Mouse (Mus musculus): ENCODE measurements around the gene Anapc2.
A peak's percentile ranks its signal among the peaks of the same experiment; 100 is the strongest.
"Not testable (repeated sequence)": the region's sequence is repeated elsewhere in the genome, so short reads cannot be mapped to it uniquely, and the experiment has no call there.

The Anapc2 gene

GRCm38 (mm10) chr2:25240723-25241437, 31.4 kb upstream of the Anapc2 start:
- peak; percentile 98 for DNase-seq (ENCODE audit: low read depth, low spot score)

GRCm38 (mm10) chr2:25241438-25241775, 30.9 kb upstream of the Anapc2 start:
- DNase-seq (ENCODE audit: low read depth, low spot score), result peak; percentile 74

- DNase-seq (ENCODE audit: low read depth, low spot score), result peak; percentile 52
Observed at GRCm38 (mm10) chr2:25242101-25242506, 30.2 kb upstream of the Anapc2 start, which contains the start of the genes Rnf208 and Cysrt1. Gene Rnf208 (plus strand): TSS chr2:25242255. Gene Cysrt1 (minus strand): TSS chr2:25242452.

GRCm38 (mm10) chr2:25243342-25243741, 28.9 kb upstream of the Anapc2 start:
- DNase-seq (ENCODE audit: low read depth, low spot score), result no peak

- no peak for DNase-seq (ENCODE audit: low read depth, low spot score)
Observed at GRCm38 (mm10) chr2:25244144-25244543, 28.1 kb upstream of the Anapc2 start.

- no peak for DNase-seq (ENCODE audit: low read depth, low spot score)
Observed at GRCm38 (mm10) chr2:25246183-25247072, 25.9 kb upstream of the Anapc2 start, which contains the start of gene AL732309.1. Gene AL732309.1 (minus strand): TSS chr2:25246863.

- peak; percentile 59 for DNase-seq (ENCODE audit: low read depth, low spot score)
Observed at GRCm38 (mm10) chr2:25252331-25252730, 19.9 kb upstream of the Anapc2 start.

GRCm38 (mm10) chr2:25255284-25255779, 16.9 kb upstream of the Anapc2 start, which contains the start of gene Tmem203:
Gene Tmem203 (plus strand): TSS chr2:25255439.
- peak; percentile 95 for DNase-seq (ENCODE audit: low read depth, low spot score)

- peak; percentile 89 for DNase-seq (ENCODE audit: low read depth, low spot score)
Observed at GRCm38 (mm10) chr2:25256443-25257109, 15.7 kb upstream of the Anapc2 start.

GRCm38 (mm10) chr2:25257250-25257649, 15.0 kb upstream of the Anapc2 start:
- DNase-seq (ENCODE audit: low read depth, low spot score), result not testable (repeated sequence)

- peak; percentile 78 for DNase-seq (ENCODE audit: low read depth, low spot score)
Observed at GRCm38 (mm10) chr2:25258887-25259286, 13.4 kb upstream of the Anapc2 start.

GRCm38 (mm10) chr2:25261870-25262269, 10.4 kb upstream of the Anapc2 start:
- DNase-seq (ENCODE audit: low read depth, low spot score), result no peak

- DNase-seq (ENCODE audit: low read depth, low spot score), result peak; percentile 98
Observed at GRCm38 (mm10) chr2:25262291-25262767, 9.9 kb upstream of the Anapc2 start, which contains the start of gene Tprn. Gene Tprn (plus strand): TSS chr2:25262618.

- DNase-seq (ENCODE audit: low read depth, low spot score), result peak; percentile 80
Observed at GRCm38 (mm10) chr2:25262795-25263622, 9.3 kb upstream of the Anapc2 start.

- DNase-seq (ENCODE audit: low read depth, low spot score), result no peak
Observed at GRCm38 (mm10) chr2:25263623-25264285, 8.5 kb upstream of the Anapc2 start.

GRCm38 (mm10) chr2:25264286-25264660, 8.0 kb upstream of the Anapc2 start:
- no peak for DNase-seq (ENCODE audit: low read depth, low spot score)

GRCm38 (mm10) chr2:25264851-25265250, 7.4 kb upstream of the Anapc2 start:
- no peak for DNase-seq (ENCODE audit: low read depth, low spot score)

GRCm38 (mm10) chr2:25265897-25266656, 6.2 kb upstream of the Anapc2 start:
- DNase-seq (ENCODE audit: low read depth, low spot score), result peak; percentile 61

- peak; percentile 71 for DNase-seq (ENCODE audit: low read depth, low spot score)
Observed at GRCm38 (mm10) chr2:25266720-25267119, 5.6 kb upstream of the Anapc2 start.

Data from ZHBTc4 (cell line).